Mouse (Mus musculus): ENCODE results near the gene Gm4756.

GRCm38 (mm10) chr12:72654698-72655097 lies 5.2 kb upstream of the Gm4756 start:
- TF ChIP-seq POLR2A (IDR thresholded peaks at IDR 0.05; ENCODE audit: borderline replicate concordance, extremely low read depth, insufficient read depth, insufficient read length, poor library complexity, severe bottlenecking), result no peak
- peak; percentile 72; the same call in 1 of the 2 replicates for TF ChIP-seq CTCF (IDR thresholded peaks at IDR 0.05; ENCODE audit: borderline replicate concordance, extremely low read depth, insufficient read depth, insufficient read length)

Data from brain, embryonic 14.5 days (tissue).